Mouse (Mus musculus) A20 (cell line): ENCODE results near the gene Agbl1.

Experiments used
- DNase-seq: peaks from one replicate; pipeline ENCODE4 v3.0.0-alpha.2; 2011; ENCODE audit warnings: low read depth, low spot score

Gene Agbl1

DNA sequence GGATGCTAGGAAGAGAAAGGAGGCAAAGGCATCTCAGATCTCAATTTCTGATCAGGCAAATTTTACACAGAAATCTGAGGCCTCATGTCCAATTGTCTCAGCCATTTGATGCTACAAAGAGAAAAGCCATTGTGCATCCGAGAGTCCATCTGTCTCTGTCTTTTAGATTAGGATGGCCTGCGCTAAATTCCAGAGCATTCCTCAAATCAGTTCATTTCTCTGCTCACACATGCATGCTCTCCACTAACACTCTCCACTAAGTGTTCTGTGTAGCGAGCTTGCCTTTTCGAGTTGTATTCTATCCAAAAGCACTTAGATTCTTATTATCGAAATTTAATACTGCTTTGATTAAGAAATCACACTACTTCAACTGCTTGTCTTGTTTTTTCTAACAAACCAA, 159.6 kb downstream of the Agbl1 start:
- no peak for DNase-seq

DNA sequence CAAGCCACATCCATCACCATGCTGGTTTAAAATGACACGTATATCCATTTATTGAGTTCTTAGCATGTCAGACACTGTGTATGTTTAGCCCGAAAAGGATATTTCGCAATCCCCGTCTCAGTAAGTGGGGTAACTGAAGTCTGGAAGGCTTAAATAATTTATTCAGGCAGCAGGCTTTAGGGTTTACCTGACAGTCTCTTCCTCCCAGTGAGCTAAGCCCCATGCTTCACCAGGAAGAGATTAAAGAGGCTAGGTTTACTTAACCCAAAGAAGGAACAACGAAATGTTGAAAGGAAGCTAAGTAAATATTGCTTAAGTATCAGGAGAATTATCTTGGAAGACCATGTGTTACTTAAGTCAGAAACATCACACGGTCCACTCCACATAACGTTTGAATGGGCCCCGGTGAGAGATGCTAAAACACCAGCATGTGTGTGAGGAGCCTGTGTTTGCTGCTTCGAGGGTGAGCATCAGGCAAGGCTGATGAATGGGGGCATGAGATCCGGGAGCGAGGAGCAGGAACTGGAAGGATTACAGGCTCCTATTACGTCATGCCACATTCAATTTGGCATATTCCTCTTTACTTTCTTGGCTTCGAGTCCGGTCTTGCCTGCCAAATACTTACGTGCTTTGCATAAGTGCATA, 162.7 kb downstream of the Agbl1 start:
- no peak for DNase-seq

DNA sequence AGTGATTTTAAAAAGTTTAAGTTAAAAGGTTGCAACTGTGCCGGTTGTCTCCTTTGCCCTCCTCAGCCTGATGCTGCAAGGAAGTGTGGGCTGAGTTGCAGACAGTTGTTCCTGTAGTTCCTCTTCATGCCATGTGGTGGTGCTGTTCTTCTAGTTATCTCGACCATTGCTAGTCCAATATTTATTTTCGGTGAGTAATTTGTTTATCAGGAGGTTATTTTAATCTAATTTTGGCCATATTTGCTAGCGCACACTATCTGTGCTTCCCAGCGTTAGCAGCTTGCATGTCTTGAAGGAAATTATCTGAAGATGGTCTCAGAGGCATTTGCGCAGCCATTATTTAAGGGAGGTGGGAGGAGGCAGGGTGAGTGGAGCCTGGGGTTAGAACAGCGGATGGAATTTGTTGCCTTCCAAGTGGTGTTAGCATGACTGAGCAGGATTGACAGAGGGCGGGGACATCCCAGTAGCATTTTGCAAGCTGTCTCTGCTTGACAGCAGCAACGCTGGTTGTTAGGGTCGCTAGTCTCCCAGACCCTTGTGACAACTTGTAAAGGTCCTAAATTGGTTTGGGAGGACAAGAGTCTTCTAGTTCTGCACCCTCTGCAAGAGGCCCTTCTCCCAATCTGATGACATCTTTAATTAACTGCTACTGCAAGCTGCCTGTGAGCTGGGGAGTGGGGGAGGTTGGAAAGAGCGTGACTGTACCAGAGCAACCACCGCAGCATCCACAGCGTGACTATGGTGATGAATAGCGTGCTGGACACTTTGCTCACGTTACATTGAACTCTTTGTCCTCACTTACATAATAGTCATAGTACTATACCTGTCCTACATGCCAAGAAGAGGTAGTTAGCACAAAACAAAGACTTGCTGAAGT, 163.5 kb downstream of the Agbl1 start:
- no peak for DNase-seq

DNA sequence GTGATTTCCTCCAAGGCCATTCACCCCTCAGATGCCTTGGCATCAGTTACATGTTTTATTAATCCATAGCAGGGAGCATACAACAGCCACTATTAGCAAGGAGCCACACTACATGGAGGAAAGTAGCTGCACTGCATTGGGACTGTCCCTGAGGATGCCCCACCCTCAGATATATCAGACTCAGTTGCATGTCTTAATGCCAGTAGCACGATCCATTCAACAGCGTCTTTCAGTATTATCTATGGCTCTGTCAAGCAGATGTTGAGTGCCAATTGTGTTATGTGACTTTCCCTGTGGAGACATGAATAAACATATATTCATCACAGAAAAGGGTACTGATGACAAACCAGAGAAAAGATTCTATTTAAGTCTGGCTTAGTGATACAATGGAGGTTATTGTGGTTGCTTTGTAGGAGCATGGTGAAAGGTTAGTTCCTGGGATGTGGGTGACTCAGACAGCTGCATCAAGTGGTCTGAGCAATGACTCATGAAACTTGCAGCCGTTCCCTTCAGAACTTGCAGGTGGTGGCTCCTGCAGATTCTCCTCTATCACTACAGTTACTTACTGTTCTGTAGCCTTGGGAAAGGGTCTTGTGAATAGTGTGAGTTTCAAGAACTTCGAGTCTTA, 178.4 kb downstream of the Agbl1 start:
- DNase-seq, result no peak

DNA sequence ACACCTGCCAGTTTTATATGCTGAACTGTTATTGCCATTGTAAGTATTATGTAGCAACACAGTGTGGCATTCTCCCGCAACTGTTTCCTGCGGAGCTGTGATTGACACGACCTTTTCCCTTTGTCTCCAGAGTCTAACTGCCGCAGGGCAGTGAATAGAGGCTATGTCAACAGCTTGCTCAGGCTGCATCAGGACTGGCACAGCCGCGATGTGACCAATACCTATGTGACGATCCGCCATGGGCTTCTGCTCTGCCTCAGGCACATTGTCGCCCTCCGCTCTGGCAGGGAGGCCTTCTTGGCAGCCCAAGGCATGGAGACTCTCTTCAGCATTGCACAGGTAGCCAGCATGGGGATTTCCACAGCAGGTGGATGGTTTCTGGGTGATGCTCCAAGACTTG, 179.3 kb downstream of the Agbl1 start:
- DNase-seq, result no peak

DNA sequence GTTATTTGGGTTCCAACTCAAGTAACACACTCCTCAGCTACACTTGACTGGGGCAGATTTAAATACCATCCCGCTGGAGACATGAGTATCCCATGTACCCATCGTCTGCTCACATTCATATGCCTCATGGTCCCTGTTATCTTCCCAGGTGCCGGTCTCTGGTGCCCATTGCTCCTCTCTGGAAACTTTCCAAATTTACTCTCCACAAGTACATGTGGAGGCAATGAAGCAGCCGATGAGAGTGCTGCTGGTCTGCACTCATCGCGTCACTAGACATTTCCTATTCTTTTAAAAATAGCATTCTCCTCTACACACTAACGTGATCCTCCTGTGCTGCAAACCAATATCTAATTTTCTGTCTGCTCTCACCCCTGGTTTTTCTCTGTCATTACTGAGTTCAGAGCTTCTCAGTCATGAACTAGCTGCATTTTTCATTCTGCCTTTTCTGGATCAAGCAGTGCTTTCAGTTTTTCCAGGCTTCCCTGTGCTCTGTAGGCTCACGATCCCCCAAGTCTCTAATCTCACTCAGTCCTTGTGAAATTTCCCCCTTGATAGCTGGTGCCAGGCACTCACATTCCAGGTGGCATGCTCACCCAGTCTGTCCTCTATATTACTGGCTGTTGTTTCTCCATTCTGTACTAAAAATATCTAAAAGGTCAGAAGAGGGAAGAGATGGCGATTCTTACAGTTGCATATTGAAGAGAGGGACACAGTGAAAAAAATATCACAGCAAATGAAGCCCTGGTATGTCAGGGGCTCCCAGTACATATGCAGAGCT, 180.9 kb downstream of the Agbl1 start:
- DNase-seq, result no peak

DNA sequence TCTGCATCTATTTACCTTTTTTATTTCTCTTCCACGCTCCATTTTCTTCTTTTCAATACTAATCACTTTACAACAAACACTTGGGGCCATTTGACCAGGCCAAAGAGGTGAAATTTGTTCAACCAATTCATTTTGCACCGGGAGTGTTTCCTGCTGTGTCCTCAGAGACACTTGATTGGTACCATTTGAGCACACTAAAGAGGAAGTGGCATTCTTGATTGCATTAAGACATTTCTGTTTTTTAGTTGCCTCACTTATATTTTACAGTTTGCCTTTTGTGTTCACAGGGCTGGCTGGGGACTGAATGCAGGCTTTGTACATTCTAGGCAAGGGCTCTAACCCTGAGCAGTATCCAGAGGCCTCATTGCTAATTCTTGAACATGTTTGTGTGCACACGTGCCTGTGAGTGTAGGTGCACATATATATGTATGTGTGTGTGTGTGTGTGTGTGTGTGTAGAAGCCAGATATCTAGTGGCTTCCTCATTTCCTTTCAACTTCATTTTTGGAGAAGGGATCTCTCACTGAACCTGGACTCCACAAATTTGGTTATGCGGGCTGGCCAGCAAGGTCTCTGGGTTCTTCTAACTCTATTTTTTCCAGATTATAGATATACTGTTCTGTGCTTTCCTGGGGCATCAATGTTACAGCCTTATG, 182.4 kb downstream of the Agbl1 start:
- no peak for DNase-seq

DNA sequence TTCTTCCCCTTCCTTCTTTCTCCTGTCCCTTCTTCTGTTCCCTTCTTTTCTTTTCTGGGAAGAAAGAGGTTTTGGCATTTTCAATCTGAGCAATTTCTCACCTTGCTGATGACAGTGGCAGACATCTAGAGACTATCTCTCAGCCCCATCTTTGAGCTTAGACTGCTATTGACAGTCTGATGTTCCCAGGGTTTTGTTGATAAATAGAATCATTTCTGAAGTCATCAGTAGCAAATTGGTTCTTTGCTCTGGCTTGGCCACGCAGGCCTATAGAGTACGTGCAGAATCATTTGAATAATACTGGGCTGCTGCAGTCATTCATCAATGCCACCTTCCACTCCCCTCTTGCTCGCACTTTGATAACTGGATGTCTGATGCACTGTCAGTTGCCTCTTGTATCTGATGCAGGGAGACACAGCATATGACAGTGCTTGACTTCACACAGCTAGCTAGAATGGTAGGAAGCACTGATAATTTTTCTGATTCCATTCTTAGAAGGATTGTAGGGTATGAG, 186.5 kb downstream of the Agbl1 start:
- no peak for DNase-seq

DNA sequence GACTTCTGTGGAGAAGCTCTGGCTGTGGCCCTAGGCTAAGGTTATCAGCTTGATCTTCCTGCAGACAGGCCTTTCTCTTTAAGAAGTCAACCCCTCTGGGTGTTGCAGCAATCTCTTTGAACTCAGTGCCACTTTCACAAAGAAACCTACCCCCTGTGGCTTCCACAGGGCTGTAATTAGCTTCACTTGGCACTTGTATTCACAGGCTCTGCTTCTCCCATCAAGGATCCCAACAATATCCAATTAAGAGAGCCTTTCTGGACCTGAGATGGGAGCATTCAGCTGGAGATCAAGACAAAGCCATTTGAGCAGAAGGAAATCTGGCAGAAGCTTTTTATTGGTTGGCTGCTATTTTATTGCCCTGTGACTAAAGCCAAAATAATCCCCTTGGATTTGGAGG, 208.9 kb downstream of the Agbl1 start:
- no peak for DNase-seq

DNA sequence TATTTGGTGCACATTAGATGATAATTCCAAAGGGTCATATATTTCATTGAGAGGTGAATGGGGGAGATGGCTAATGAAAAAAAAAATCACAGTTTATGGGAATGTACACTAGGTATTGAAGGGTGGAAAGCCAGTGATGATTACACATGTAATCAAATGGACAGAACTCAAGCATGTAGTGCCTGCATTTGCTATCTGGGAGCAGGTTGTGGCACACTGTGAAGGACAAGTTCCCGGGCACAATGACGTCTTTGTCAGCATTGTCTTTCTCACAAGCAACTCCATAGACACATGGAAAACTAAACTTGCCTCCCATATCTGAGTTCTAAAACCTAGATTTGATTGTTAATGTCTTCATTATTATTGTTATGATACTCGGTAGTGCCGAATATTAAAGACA, 209.3 kb downstream of the Agbl1 start:
- DNase-seq, result no peak

DNA sequence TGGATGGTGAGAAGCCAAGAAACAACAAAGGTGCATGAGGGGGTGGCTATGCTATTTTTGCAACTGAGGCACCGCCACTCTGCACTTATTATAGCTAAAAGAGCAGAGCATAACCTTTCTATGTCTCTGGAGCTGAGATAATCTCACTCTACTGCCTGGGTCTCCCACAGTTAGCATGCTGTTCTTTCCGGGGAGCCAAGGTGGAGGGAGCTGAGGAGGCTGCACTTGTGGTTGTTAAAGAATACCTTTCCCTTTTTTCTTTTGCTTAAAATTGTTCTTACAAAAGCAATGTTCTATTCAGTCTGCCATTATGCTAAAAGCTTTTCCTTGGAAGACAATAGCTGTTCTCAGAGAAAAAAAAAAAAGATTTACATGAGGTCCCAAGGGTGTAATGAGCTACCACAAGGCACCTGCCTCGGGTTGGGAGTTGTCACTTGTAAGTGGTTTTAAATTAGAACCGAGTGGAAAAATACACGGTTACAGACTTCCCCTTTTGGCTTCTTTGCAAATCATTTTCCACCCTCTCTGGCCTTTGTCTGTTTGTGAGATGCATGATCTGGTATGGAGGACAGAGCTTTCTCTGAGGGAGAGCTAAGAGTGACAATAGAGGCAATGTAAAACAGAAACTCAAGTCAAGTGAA, 232.8 kb downstream of the Agbl1 start:
- no peak for DNase-seq

DNA sequence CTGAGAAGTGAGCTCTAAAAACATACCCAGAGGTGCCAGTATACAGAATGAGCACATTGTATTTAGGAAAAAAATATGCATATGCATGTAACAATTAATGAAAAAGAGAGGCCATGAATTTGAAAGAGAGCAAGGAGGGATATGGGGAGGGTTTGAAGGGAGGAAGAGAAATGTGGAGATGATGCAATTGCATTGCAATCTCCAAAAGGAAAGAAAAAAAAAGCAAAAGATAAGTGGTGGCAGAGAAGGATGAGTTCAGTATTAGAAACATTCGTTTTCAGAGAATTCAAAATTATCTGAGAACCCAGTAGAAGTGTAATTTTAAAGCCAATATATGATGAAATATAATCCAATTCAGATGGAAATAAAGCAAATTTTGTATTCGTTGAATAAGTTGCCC, 236.7 kb downstream of the Agbl1 start:
- no peak for DNase-seq

DNA sequence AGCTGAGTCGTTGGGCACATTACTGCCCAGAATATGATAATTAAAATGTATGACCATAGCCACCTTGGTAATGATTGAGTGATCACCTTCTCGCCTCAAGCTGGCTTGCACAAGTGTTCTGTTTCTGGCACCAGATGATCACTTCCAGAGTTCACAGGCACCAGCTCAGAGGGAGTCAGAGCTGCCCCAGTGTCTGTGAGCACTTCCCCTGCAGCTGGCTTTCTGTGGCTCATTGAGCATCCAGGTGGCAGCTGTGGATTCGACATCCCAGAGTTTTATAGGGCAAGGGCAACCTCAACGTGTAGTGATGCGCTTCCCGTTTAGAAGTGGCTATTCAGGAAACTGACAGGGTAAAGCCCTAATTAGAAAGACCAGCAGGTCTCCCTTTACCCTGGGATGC, 244.5 kb downstream of the Agbl1 start:
- DNase-seq, result no peak

DNA sequence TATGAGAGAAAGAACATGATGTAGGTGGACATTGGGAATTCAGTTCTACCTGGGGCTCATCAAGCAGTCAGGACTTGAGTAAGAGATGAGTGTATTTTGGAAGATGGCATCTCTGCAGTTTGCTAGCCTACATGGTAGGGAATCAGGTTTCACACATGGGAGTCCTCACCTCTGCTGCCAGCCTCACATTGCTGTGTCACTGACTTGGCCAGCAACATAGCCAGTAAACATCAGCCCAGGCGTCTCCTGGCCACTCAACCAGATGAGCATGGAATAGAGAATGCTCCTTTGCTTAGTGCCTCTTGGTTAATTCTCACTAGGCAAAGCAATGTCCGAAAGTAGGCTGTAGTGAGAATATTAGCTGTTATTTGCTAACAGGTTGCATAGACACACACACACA, 255.9 kb downstream of the Agbl1 start:
- no peak for DNase-seq

DNA sequence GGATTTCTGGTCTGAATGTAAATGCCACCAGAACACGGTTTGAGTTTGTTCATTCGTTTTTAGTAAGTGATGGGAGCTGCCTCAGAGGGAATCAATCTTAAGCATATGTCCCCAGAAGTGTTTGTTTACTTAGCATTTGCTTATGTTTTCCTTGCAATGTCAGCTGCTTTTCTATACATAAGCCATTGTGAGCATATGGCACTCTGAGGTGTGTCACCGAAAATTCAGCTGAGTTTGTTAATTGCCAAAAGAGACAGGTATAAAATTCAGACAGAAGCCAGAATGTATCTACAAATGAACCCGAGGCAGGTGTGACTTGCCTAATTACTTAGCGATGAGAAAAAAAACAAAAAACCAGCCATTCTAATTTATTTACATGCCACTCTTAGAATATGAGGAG, 257.8 kb downstream of the Agbl1 start:
- DNase-seq, result no peak

DNA sequence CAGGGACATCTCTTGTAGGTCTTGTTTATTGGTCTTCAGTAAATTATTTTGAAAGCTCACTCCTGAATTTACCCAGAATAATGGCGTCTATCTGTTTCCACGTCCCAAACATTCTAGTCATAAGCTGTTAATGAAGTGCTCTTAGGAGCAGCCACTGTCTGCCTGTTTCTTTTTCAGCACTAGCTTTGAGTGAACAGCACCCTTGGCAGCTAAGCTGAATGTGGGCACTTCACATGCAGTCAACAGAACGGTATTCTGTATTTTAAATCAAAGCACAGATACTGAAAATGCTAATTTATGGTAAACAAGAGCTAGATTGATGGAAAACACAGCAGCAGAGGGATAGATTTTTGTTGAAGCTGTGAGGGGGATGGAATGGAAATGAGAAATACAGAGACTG, 294.6 kb downstream of the Agbl1 start:
- DNase-seq, result no peak

DNA sequence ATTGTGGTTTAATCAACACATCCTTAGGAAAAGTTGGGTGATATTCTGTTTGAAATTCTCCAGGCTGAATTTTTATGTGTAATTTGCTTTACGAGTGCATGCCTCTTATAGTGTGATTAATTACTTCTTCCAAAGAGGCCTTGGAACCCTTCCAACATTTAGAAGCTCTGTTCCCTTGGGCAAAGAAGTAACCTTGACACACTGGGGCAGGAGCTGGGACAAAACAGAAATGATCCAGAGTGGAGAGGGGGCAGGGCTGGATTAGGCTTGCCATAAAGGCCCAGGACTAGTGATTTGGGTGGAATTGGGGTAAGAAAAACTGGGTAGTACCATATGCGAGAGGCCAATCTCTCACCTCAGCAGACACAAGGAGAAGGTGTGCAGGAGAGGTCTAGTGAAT, 316.8 kb downstream of the Agbl1 start:
- no peak for DNase-seq

DNA sequence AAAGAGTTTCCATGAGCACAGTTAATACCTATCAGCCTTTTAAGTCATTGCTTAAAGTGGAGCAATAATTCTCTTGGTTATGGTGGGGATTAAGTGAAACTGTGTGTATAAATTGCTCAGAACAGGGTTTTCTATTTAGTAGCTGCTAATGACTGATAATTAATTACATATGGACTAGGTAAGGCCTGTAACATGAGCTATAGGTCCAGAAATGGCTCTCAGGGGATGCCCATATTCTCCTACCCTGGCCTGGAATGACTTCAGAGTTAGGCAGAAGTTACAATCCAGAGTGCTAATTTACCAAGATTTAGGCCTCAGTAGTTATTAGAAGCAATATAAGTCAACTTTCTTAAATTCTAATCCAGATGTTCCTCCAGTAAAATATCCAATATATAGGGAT, 317.6 kb downstream of the Agbl1 start:
- DNase-seq, result no peak

DNA sequence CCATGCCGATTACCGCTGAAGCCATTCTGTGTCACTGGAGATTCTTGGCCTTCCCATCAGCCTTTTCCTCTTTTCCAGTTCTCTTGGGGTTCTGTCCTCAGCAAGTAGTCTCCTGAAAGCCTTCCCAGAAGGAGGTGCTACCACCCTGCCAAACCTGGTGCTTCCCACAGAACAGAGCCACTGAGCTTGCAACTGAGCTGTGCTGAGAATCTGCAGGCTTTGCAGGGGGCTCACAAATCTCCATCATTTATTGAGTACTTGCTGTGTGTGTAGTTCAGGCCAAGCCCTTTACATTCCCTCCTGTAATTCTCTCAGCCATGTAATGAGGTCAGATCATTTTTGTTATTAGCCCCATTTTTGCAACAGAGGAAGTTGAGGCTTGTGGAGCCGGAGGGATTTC, 322.2 kb downstream of the Agbl1 start:
- no peak for DNase-seq

DNA sequence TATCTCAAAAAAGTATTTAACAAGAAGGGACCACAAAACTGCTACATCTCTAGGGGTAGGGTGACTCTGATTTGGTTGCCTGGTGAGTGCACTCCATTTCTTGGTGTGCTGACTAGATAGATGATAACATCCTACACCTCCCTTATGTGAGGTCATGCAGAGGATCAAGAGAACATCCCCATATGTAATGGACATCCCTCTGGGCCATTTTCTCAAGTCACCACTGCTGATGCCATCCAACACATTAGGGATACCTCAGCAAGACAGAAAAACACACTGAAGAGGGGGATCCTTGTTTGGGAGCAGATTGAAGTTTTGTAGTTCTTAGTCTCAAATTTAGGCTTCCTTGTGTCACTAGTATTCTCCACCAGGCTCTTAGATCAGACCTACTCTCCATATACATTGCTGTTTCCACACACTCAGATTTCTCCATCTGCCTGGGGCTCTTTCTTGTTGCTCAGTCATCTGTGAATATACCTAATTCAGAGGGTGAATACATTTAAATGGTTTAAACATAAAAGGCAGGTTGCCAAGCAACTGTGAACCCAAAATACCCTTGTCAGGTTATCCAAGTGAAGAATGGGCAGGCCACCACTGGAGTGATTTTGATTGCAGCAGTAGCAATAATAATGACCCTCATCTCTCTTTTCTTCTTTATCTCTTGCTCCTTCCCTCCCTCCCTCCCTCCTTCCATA, 331.0 kb downstream of the Agbl1 start:
- DNase-seq, result no peak
